9 mouse cellular contexts compared by ENCODE assay signal in the genomic region with DNA sequence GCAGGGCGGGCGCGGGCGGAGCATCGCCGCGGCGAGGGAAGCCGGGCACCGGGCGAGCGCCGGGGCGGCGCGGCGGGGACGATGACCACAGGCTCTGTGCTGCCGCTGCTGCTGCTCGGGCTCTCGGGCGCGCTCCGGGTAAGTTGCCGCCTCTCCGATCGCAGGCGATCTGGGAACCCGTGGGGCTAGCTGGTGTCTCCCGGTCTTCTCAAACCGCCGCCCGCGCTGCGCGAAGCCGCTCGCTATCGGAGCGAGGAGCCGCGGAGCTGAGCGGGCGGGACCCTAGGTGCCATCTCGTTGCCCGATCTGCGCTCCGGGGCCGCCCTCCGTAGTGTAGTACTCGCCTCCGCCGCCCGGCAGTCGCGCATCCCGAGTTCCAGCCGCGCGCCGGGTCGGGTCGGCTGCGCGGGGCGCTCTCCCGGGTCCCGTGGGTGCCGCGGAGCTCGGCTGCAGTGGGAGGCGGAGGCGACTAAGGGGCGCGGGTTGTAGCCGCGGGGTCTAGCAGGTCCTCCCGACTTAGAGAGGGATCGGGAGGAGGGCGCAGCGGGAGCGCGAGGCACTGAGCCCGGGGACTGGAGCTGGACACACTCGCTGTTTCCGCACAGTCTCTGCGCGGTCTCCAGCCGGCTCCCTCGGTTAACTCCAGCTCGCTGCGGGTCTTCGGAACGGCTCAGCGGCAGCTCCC. TPM values are rescaled to one million over a fixed set of nuclear protein-coding genes. Genes with fewer than 3 reads are reported as not detected.
DNase-seq lines count a peak whose midpoint lies in the region; ATAC-seq and TF ChIP-seq lines count a peak whose summit lies in the region.
"Had no signal": no experiment of that assay in that cellular context is flagged by ENCODE, and none has a peak within 500 bp of the region (broad histone marks: within the 10 kb centered on the region; RNA-seq: fewer than 3 reads in every experiment).

No protein-coding gene starts in this region.

- peaks cover 2% of the 10 kb centered on the region; the same call in 1 of the 2 replicates for H3K4me1 ChIP-seq in spleen, adult 2 months (ENCODE audit: control insufficient read depth, insufficient read depth, insufficient read length)
- H3K4me1 ChIP-seq in lung, embryonic 16.5 days (replicated peaks; ENCODE audit: control insufficient read depth, insufficient read depth, low read length), result peaks cover 8% of the 10 kb centered on the region

- no peak for TF ChIP-seq POLR2A in spleen, adult 2 months (IDR thresholded peaks at IDR 0.05; ENCODE audit: low read depth, low read length)

- 3% methylated on average over 90 of the region's 95 CpGs for WGBS in spleen, adult 2 months
- under 1% methylated on average over 78 of the region's 95 CpGs for whole genome bisulfite sequencing in lung, embryonic 16.5 days

- peak overlapping the region; percentile 99 for H3K4me2 ChIP-seq in lung, embryonic 16.5 days (ENCODE audit: low read depth, low read length)

- no peak for DNase-seq in spleen, adult 2 months (ENCODE audit: low read depth in 1 of 2, low spot score in 2 of 2)
- no peak for DNase-seq in spleen, postnatal 36 days (ENCODE audit: low spot score in 2 of 2)
- peak; percentile 43 for DNase-seq in embryo, embryonic 11.5 days (ENCODE audit: low read depth, low spot score)
- DNase-seq in heart, adult 8-10 months (ENCODE audit: low spot score), result peak; percentile 10
- peak; percentile 65 for DNase-seq in kidney, postnatal 10 days
- DNase-seq in right cerebral cortex, adult 2 months (ENCODE audit: low spot score in 2 of 2), result peak; percentile 31 to 64
- no peak for DNase-seq in MN1 (ENCODE audit: low spot score)

- H3K9me3 ChIP-seq in lung, embryonic 16.5 days (ENCODE audit: control insufficient read depth, low read length), result no peaks in the 10 kb centered on the region

- H3K27ac ChIP-seq in spleen, adult 2 months (ENCODE audit: insufficient read depth, low read length), result no peak overlapping the region
- 0 out of 2 replicates have a peak overlapping the region, but pooled peaks have one; percentile 2 for H3K27ac ChIP-seq in lung, embryonic 16.5 days (ENCODE audit: low read length)

- peaks cover 13% of the 10 kb centered on the region for H3K27me3 ChIP-seq in spleen, adult 2 months (ENCODE audit: control insufficient read depth, insufficient read depth, low read length)
- peaks cover 30% of the 10 kb centered on the region for H3K27me3 ChIP-seq in lung, embryonic 16.5 days (ENCODE audit: control insufficient read depth, insufficient read depth, low read depth, low read length)

- H3K9ac ChIP-seq in lung, embryonic 16.5 days (ENCODE audit: low read length), result peak overlapping the region; percentile 63

- no peaks in the 10 kb centered on the region for H3K36me3 ChIP-seq in spleen, adult 2 months (ENCODE audit: control insufficient read depth, insufficient read depth, low read length)
- no peaks in the 10 kb centered on the region for H3K36me3 ChIP-seq in lung, embryonic 16.5 days (ENCODE audit: control insufficient read depth, insufficient read depth, low read length)

- TF ChIP-seq CTCF in spleen, adult 2 months (IDR thresholded peaks at IDR 0.05; ENCODE audit: extremely low read depth, insufficient read depth, insufficient read length, insufficient replicate concordance), result no peak

- peak; percentile 69 for ATAC-seq in lung, embryonic 16.5 days (ENCODE audit: low read depth)

- peak overlapping the region; percentile 29; the same call in 1 of the 2 replicates for H3K4me3 ChIP-seq in spleen, adult 2 months (ENCODE audit: extremely low read depth, insufficient read depth, insufficient read length)
- peak overlapping the region; percentile 66 for H3K4me3 ChIP-seq in lung, embryonic 16.5 days (ENCODE audit: low read length)
- H3K4me3 ChIP-seq: myocyte had no signal

RNA-seq across cellular contexts. Expression of a gene that starts 0.5 kb away (rescaled TPM):
- 1.0 and 1.1 TPM in 2 replicates for polyA plus RNA-seq in spleen, adult 2 months (2012; rRNA removed)
- total RNA-seq in heart, adult 8-10 months (2022), result 1 to 10 TPM; 5.2 to 7.5 (median 6.1) TPM
- 7.0 and 7.2 TPM in 2 replicates for polyA plus RNA-seq in lung, embryonic 16.5 days (2015; fragmentation: Nextera tagmentation; extraction: Ambion mirVana)
- polyA plus RNA-seq: myocyte had no signal

Comparison
In these comparisons a context has a peak if more than half of its experiments do, and no peak if none do; other contexts are left out.
1. DNase-seq: peak in embryo, embryonic 11.5 days (single experiment), heart, adult 8-10 months (single experiment), kidney, postnatal 10 days (single experiment) and right cerebral cortex, adult 2 months (2 of 2); none in spleen, adult 2 months (0 of 2), spleen, postnatal 36 days (0 of 2) and MN1 (single experiment).